Mouse (Mus musculus) heart, postnatal 0 days (tissue): ENCODE measurements at regions not wholly inside any gene's neighbourhood (a gene's known extent, or its start where the extent isn't known, plus 50 kb on each side); places are given as distances from the start of the nearest gene placed in this dataset.

ENCODE experiments used
- CTCF ChIP-seq: IDR thresholded peaks from 2 replicates; pipeline ENCODE4 v1.5.1; 2016; ENCODE audit warnings: antibody characterized with exemption, control low read depth, low read depth
- EP300 ChIP-seq: IDR thresholded peaks from 2 replicates; pipeline ENCODE4 v1.6.1; 2016; ENCODE audit warnings: antibody characterized with exemption, low read depth

DNA sequence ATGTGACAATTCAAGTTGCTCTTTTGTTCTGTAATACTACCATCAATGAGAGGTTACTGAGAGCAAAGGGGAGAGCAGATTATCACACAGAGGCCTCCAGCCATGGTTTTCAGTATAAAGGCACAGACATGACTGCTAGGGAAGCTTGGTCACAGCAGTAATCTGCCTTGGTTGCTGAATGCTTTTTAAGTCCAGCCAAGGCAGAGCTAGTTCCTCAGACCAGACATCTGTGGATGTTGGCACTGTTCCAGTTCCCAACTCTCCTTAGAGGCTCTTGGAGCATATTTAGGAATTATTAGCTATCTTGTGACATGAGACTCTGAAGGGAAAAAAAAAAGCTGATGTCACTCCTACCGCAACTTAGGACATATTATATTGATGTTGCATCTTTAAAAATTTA, 347.5 kb downstream of the Hsfy2 start:
- TF ChIP-seq CTCF (no peak), EP300 (no peak)
